Mouse (Mus musculus) liver, embryonic 15.5 days (tissue): ENCODE measurements at regions not wholly inside any gene's neighbourhood (a gene's known extent, or its start where the extent isn't known, plus 50 kb on each side); places are given as distances from the start of the nearest gene placed in this dataset.

Experiments used
- ATAC-seq: fragments of 200-750 bp; cut with Nextera tagmentation; 2 replicates; pipeline ENCODE4 v1.8.0; 2017; ENCODE audit warnings: moderate number of reproducible peaks, mild to moderate bottlenecking, moderate library complexity; ENCODE audit not compliant: insufficient read depth
- H3K27ac ChIP-seq: fragments of 300-500 bp; sonication (generic); replicated peaks from 2 replicates; pipeline ENCODE4 v1.5.1; 2015; ENCODE audit warnings: mild to moderate bottlenecking, inconsistent platforms
- H3K27me3 ChIP-seq: fragments of 300-500 bp; sonication (generic); 2 replicates; pipeline ENCODE4 v1.6.1; 2015; ENCODE audit warnings: mild to moderate bottlenecking, inconsistent platforms
- H3K36me3 ChIP-seq: fragments of 300-500 bp; sonication (generic); replicated peaks from 2 replicates; pipeline ENCODE4 v1.6.1; 2015; ENCODE audit warnings: moderate library complexity, mild to moderate bottlenecking, inconsistent platforms
- H3K4me1 ChIP-seq: fragments of 300-500 bp; sonication (generic); replicated peaks from 2 replicates; pipeline ENCODE4 v1.6.1; 2015; ENCODE audit warnings: inconsistent platforms
- H3K4me2 ChIP-seq: fragments of 300-500 bp; sonication (generic); 2 replicates; pipeline ENCODE4 v1.6.1; 2015; ENCODE audit warnings: moderate library complexity, mild to moderate bottlenecking, inconsistent platforms
- H3K4me3 ChIP-seq: fragments of 300-500 bp; sonication (generic); replicated peaks from 2 replicates; pipeline ENCODE4 v1.5.1; 2015; ENCODE audit warnings: mild to moderate bottlenecking, inconsistent platforms
- H3K9ac ChIP-seq: fragments of 300-500 bp; sonication (generic); 2 replicates; pipeline ENCODE4 v1.6.1; 2015; ENCODE audit warnings: moderate library complexity, mild to moderate bottlenecking, inconsistent platforms
- H3K9me3 ChIP-seq: fragments of 300-500 bp; sonication (generic); replicated peaks from 2 replicates; pipeline ENCODE4 v1.6.1; 2016; ENCODE audit warnings: inconsistent platforms
- WGBS: fragments of 180-500 bp; shearing (Covaris S2); methylation state at CpG from one replicate; pipeline ENCODE4 v1.1.7; 2015; ENCODE audit warnings: mixed read lengths; ENCODE audit not compliant: insufficient replicate concordance; 5-methylcytosine and 5-hydroxymethylcytosine counted together

GRCm38 (mm10) chr12:13094111-13094851 is 152.6 kb upstream of the Mycn start:
- Histone ChIP-seq H3K27me3 (no peaks in the 10 kb centered on the region), H3K36me3 (no peaks in the 10 kb centered on the region), H3K27ac (no peak overlapping the region), H3K4me1 (no peaks in the 10 kb centered on the region), H3K9ac (no peak overlapping the region), H3K4me3 (no peak overlapping the region), H3K4me2 (no peak overlapping the region), H3K9me3 (no peaks in the 10 kb centered on the region)
- WGBS: 41% methylated on average over 9 of the region's 9 CpGs
- no peak for ATAC-seq

GRCm38 (mm10) chr12:13085951-13086350 is 144.2 kb upstream of the Mycn start:
- no peak for ATAC-seq
- Histone ChIP-seq H3K9me3 (no peaks in the 10 kb centered on the region), H3K27me3 (no peaks in the 10 kb centered on the region), H3K36me3 (no peaks in the 10 kb centered on the region), H3K4me1 (no peaks in the 10 kb centered on the region), H3K4me2 (no peak overlapping the region), H3K27ac (no peak overlapping the region), H3K4me3 (no peak overlapping the region), H3K9ac (no peak overlapping the region)
- 71% methylated on average over 9 of the region's 9 CpGs for whole genome bisulfite sequencing

GRCm38 (mm10) chr12:13085484-13085883 is 143.8 kb upstream of the Mycn start:
- no peaks in the 10 kb centered on the region for H3K36me3 ChIP-seq
- ATAC-seq: no peak
- H3K4me1 ChIP-seq: no peaks in the 10 kb centered on the region
- H3K9me3 ChIP-seq: no peaks in the 10 kb centered on the region
- H3K4me3 ChIP-seq: no peak overlapping the region
- no peak overlapping the region for H3K27ac ChIP-seq
- no peak overlapping the region for H3K9ac ChIP-seq
- WGBS: 80% methylated on average over 6 of the region's 6 CpGs
- H3K4me2 ChIP-seq: no peak overlapping the region
- H3K27me3 ChIP-seq: no peaks in the 10 kb centered on the region

GRCm38 (mm10) chr12:13083337-13084054 is 141.8 kb upstream of the Mycn start:
- ATAC-seq: no peak
- Histone ChIP-seq H3K27ac (no peak overlapping the region), H3K9me3 (no peaks in the 10 kb centered on the region), H3K4me3 (no peak overlapping the region), H3K27me3 (no peaks in the 10 kb centered on the region), H3K9ac (no peak overlapping the region), H3K4me1 (no peaks in the 10 kb centered on the region), H3K4me2 (no peak overlapping the region), H3K36me3 (no peaks in the 10 kb centered on the region)
- 60% methylated on average over 8 of the region's 8 CpGs for WGBS

- H3K4me3 ChIP-seq: no peak overlapping the region
- no peak for ATAC-seq
- H3K27me3 ChIP-seq: no peaks in the 10 kb centered on the region
- H3K4me2 ChIP-seq: no peak overlapping the region
- no peak overlapping the region for H3K9ac ChIP-seq
- H3K4me1 ChIP-seq: no peaks in the 10 kb centered on the region
- H3K9me3 ChIP-seq: no peaks in the 10 kb centered on the region
- no peaks in the 10 kb centered on the region for H3K36me3 ChIP-seq
- WGBS: 66% methylated on average over 5 of the region's 5 CpGs
- H3K27ac ChIP-seq: no peak overlapping the region
These were observed 139.1 kb upstream of the Mycn start for GRCm38 (mm10) chr12:13080791-13081190.

- Histone ChIP-seq H3K9ac (no peak overlapping the region), H3K27me3 (no peaks in the 10 kb centered on the region), H3K36me3 (no peaks in the 10 kb centered on the region), H3K4me1 (no peaks in the 10 kb centered on the region), H3K9me3 (no peaks in the 10 kb centered on the region), H3K4me2 (no peak overlapping the region), H3K27ac (no peak overlapping the region), H3K4me3 (no peak overlapping the region)
- ATAC-seq: no peak
- 85% methylated on average over 3 of the region's 3 CpGs for WGBS
These were observed 138.1 kb upstream of the Mycn start for GRCm38 (mm10) chr12:13079832-13080231.

- Histone ChIP-seq H3K4me2 (no peak overlapping the region), H3K4me3 (no peak overlapping the region), H3K27me3 (no peaks in the 10 kb centered on the region), H3K4me1 (no peaks in the 10 kb centered on the region), H3K36me3 (no peaks in the 10 kb centered on the region), H3K9me3 (no peaks in the 10 kb centered on the region), H3K9ac (no peak overlapping the region), H3K27ac (no peak overlapping the region)
- ATAC-seq: no peak
- 69% methylated on average over 4 of the region's 4 CpGs for WGBS
These were observed 136.0 kb upstream of the Mycn start for GRCm38 (mm10) chr12:13077689-13078088.

- WGBS: 42% methylated on average over 3 of the region's 3 CpGs
- Histone ChIP-seq H3K9ac (no peak overlapping the region), H3K4me3 (no peak overlapping the region), H3K4me1 (no peaks in the 10 kb centered on the region), H3K4me2 (no peak overlapping the region), H3K9me3 (no peaks in the 10 kb centered on the region), H3K36me3 (no peaks in the 10 kb centered on the region), H3K27ac (no peak overlapping the region), H3K27me3 (no peaks in the 10 kb centered on the region)
- no peak for ATAC-seq
These were observed 135.1 kb upstream of the Mycn start for GRCm38 (mm10) chr12:13076699-13077287.

GRCm38 (mm10) chr12:13073126-13073886 is 131.6 kb upstream of the Mycn start:
- 51% methylated on average over 4 of the region's 4 CpGs for WGBS
- H3K4me1 ChIP-seq: no peaks in the 10 kb centered on the region
- no peak overlapping the region for H3K4me2 ChIP-seq
- no peak for ATAC-seq
- no peaks in the 10 kb centered on the region for H3K27me3 ChIP-seq
- no peak overlapping the region for H3K4me3 ChIP-seq
- no peak overlapping the region for H3K27ac ChIP-seq
- no peak overlapping the region for H3K9ac ChIP-seq
- no peaks in the 10 kb centered on the region for H3K9me3 ChIP-seq
- H3K36me3 ChIP-seq: no peaks in the 10 kb centered on the region

- Histone ChIP-seq H3K9me3 (no peaks in the 10 kb centered on the region), H3K27ac (no peak overlapping the region), H3K4me2 (no peak overlapping the region), H3K4me3 (no peak overlapping the region), H3K4me1 (no peaks in the 10 kb centered on the region), H3K36me3 (no peaks in the 10 kb centered on the region), H3K9ac (no peak overlapping the region), H3K27me3 (no peaks in the 10 kb centered on the region)
- 48% methylated on average over 5 of the region's 5 CpGs for WGBS
- no peak for ATAC-seq
These were observed 125.6 kb upstream of the Mycn start for GRCm38 (mm10) chr12:13067295-13067694.

- Histone ChIP-seq H3K4me3 (no peak overlapping the region), H3K36me3 (no peaks in the 10 kb centered on the region), H3K9ac (no peak overlapping the region), H3K4me1 (no peaks in the 10 kb centered on the region), H3K27me3 (no peaks in the 10 kb centered on the region), H3K4me2 (no peak overlapping the region), H3K9me3 (no peaks in the 10 kb centered on the region), H3K27ac (no peak overlapping the region)
- no peak for ATAC-seq
- 24% methylated on average over 6 of the region's 6 CpGs for WGBS
These were observed 125.0 kb upstream of the Mycn start for GRCm38 (mm10) chr12:13066604-13067181.
